Mouse (Mus musculus): ENCODE data around the gene Olfr267.

The Olfr267 gene

GRCm38 (mm10) chr4:58787616-58788015 lies at the start of gene Olfr267:
Gene Olfr267 (minus strand): TSS chr4:58787716.
- no peak for DNase-seq (ENCODE audit: low read depth, low spot score)

DNA sequence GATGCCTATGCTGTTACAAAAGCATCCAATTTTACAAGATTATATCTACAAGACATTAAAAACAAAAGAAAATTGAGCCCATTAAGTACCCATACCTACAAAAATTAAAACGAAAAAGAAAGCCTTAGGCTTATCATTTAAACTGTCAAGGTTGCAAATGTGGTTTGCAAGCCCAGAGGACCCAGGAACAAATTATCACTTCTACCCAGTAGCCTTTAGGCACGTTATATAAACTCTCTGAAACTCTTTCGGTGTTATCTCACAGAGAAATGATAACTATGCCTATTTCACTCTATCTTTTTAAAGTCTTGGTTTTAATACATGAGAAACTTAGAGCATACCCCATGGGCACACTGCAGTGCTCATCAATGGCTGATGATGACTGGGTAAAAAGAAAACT lies 45.4 kb upstream of the Olfr267 start:
- DNase-seq (ENCODE audit: low read depth, low spot score), result no peak

- peak; percentile 97 for DNase-seq (ENCODE audit: low read depth, low spot score)
These were observed 38.4 kb upstream of the Olfr267 start for GRCm38 (mm10) chr4:58825921-58826320.

DNA sequence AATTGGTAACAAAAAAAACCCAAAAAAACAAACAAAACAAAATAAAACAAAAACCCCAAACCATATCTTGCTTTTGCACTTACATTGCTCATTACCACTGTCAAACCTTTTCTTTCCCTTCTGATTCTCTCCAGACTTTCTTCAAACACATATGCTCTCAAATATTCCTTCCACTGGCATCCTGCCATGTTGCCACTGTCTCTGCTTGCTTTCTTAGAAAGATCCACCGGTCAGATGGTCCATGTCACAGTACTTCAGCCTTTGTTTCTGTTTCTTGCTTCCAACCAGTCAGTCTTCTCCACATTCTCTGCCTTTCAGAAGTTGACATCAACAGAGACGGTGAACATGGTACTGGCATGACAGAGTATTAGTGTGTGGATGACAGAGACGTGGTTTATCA lies 857 bp downstream of the Olfr267 start:
- DNase-seq (ENCODE audit: low read depth, low spot score), result no peak

- no peak for DNase-seq (ENCODE audit: low read depth, low spot score)
These were observed 24.1 kb downstream of the Olfr267 start for GRCm38 (mm10) chr4:58763417-58763816.

DNA sequence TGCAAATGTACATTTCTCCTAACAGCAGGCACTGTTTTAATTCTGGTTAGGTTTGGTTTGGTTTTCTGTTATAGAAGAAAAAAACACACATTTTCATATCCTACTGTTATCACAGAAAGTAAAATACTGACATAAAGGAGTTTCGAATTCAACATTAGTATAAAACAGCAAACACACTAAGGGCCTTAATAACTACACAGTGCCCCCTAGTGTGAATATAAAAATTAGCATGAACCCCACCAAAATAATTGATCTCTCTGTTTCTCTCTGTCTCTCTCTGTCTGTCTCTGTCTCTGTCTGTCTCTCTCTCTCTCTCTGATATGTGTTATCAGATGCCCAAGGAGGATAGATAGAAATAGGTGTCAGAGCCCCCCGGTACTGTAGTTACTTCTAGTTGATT lies 38.0 kb downstream of the Olfr267 start:
- DNase-seq (ENCODE audit: low read depth, low spot score), result peak; percentile 71

GRCm38 (mm10) chr4:58749101-58749500 lies 38.4 kb downstream of the Olfr267 start:
- DNase-seq (ENCODE audit: low read depth, low spot score), result peak; percentile 78

DNA sequence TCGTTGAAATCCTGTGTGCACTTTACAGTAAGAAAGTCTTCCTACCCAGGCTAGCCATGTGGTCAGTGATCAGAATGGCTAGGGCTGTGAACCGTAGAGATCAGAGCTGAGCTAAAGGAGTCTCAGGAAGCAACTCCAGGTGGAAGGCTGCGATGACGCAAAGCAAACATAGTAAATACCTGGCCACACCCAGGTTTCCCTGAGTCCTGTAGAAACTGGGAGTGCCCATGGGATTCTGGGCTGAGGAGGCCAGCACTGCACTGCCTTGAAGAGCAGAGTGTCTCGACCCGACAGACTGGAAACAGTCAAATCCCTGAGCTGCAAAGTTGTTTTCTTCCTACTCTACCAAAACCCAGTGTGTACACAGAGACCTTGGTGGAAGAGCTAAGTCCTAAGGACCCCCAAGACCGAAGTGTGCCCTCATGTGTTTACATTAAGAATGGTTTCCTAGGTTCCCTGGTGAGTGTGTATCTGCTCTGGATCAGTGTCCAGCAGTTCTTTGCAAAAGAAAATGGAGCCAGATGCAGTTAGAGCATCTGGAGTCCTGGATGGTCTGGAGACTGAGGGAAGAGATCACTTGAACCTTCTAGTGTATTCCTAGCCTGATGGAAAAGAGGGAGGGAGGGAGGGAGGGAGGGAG lies 41.8 kb downstream of the Olfr267 start:
- peak; percentile 50 for DNase-seq (ENCODE audit: low read depth, low spot score)

GRCm38 (mm10) chr4:58736867-58737633 lies 50.5 kb downstream of the Olfr267 start:
- DNase-seq (ENCODE audit: low read depth, low spot score), result peak; percentile 20
